Mouse (Mus musculus) embryo, embryonic 11.5 days (tissue): Measurements from ENCODE around the gene Acly.
A peak's percentile ranks its signal among the peaks of the same experiment; 100 is the strongest.

ENCODE experiments used
- DNase-seq: peaks from one replicate; pipeline ENCODE4 v3.0.0-alpha.2; 2012; ENCODE audit warnings: low read depth, low spot score

The Acly gene

GRCm38 (mm10) chr11:100442625-100443024, 85.2 kb downstream of the Acly start:
- no peak for DNase-seq

DNA sequence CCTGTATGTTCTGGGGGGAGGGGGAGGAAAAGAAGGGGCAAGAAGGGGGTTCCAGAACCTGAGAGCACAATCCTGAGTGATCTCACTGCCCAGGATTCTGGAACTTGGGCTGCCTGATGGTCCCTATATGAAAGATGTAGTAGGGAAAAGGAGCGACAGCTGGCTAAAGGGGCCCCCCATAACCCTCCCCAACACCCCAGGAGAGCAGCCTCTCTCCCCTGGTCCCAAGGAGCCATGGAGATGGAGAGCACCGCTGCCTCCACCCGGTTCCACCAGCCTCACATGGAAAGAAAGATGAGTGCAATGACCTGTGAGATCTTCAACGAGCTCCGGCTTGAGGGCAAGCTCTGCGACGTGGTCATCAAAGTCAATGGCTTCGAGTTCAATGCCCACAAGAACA, 86.0 kb downstream of the Acly start, which contains the start of the genes Nt5c3b and Klhl10:
Gene Nt5c3b, minus strand, starts transcription at position 12 of the 400 bp plus-strand sequence.
Gene Klhl10, plus strand, starts transcription at position 121 of the 400 bp plus-strand sequence.
- DNase-seq, result no peak

- DNase-seq, result peak; percentile 66
These were observed 86.9 kb downstream of the Acly start for GRCm38 (mm10) chr11:100440691-100441522.

DNA sequence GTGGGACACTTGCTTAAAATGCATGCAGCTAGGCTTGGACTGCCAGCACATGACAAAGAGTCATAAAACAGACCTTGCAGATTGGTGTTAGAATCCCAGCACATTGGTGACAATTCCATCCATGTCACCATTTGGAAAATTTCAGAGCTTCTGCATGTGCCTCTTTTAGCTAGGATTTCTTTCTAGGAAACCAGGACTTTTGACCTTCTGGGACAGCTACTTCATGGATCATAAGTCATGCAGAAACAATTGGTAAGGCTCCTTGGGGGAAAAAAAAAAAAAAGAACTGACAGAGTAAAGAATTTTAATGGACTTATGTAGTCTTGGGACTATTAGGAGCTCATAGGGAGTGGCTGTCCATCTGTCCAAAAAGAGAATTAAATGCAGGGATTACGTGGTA, 89.9 kb downstream of the Acly start:
- DNase-seq, result no peak

DNA sequence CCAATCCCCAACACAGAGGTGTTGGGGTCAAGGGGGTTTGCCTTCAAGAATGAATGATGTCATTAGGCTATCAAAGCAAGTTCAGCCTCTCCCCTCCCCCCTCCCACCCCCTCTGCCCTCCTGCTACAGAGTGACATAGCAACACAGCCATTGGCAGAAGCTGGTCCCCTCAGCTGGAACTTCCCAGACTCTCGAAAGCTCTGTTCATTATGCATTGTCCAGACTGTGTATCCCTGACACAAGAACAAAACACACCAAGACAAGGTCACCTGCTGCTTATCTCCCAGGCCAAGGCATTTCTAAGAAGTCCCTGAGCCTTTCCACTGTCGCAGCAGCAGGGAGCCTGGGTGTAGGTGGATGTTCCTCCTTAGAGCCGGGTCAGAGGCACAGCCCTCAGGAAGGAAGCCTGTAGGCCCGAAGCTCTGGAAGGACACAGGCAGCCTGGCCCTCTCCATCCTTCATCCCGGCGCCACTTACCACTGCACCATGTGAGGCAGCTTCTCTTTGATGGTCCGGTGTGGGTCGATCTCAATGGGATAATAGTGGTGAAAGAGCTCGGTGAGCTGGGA, 92.0 kb downstream of the Acly start:
- DNase-seq, result no peak

GRCm38 (mm10) chr11:100432002-100432401, 95.8 kb downstream of the Acly start:
- DNase-seq, result no peak

- DNase-seq, result no peak
These were observed 97.7 kb downstream of the Acly start for GRCm38 (mm10) chr11:100430052-100430451.

GRCm38 (mm10) chr11:100428612-100429199, 99.1 kb downstream of the Acly start:
- no peak for DNase-seq

DNA sequence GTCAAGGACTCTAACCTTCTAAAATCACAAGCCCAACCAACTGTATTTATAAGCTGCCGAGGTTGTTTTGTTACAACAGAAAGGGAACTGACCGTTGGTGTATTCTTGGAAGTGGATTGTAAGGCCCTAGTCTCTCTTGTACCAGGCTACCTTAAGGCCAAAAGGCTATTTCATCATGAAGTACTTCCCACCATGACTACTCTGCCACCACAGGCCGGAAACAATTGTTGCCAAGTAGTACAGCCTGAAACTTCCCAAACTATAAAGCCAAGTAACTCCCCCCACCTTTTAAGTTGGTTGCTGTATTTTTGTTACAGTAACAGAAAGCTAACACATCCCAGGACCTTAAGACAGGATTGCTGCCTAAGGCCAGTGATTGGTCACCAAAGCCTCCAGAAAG, 101.0 kb downstream of the Acly start:
- DNase-seq, result no peak
